Mouse (Mus musculus): ENCODE measurements around the gene Tmem174.

- TF ChIP-seq CTCF (IDR thresholded peaks at IDR 0.05; ENCODE audit: borderline replicate concordance, insufficient read depth, low read depth, low read length), result no peak
- no peak for TF ChIP-seq POLR2A (IDR thresholded peaks at IDR 0.05; ENCODE audit: borderline replicate concordance, insufficient read depth, low read length)
Observed at GRCm38 (mm10) chr13:98586817-98587575, 50.2 kb downstream of the Tmem174 start.
